Mouse (Mus musculus): ENCODE measurements around the gene Acp5.
"Not testable (repeated sequence)": the region's sequence is repeated elsewhere in the genome, so short reads cannot be mapped to it uniquely, and the experiment has no call there.

Acp5 gene

GRCm38 (mm10) chr9:22135644-22136390 lies at the start of gene Acp5:
Gene Acp5 (minus strand): TSS chr9:22135711.
- DNase-seq, result peak; percentile 45

GRCm38 (mm10) chr9:22172318-22172717 lies 36.8 kb upstream of the Acp5 start:
- DNase-seq, result no peak

- no peak for DNase-seq
Measured at GRCm38 (mm10) chr9:22169327-22169726, 33.8 kb upstream of the Acp5 start.

- no peak for DNase-seq
Measured at GRCm38 (mm10) chr9:22167751-22168150, 32.2 kb upstream of the Acp5 start.

- peak; percentile 29 for DNase-seq
Measured at GRCm38 (mm10) chr9:22166686-22167085, 31.2 kb upstream of the Acp5 start.

GRCm38 (mm10) chr9:22165964-22166363 lies 30.5 kb upstream of the Acp5 start:
- no peak for DNase-seq

- DNase-seq, result peak; percentile 75
Measured at GRCm38 (mm10) chr9:22164711-22165668, 29.5 kb upstream of the Acp5 start.

- no peak for DNase-seq
Measured at GRCm38 (mm10) chr9:22162912-22163311, 27.4 kb upstream of the Acp5 start.

GRCm38 (mm10) chr9:22162305-22162704 lies 26.8 kb upstream of the Acp5 start:
- DNase-seq, result no peak

GRCm38 (mm10) chr9:22161299-22161698 lies 25.8 kb upstream of the Acp5 start:
- DNase-seq, result no peak

GRCm38 (mm10) chr9:22157516-22158265 lies 22.2 kb upstream of the Acp5 start:
- DNase-seq, result peak; percentile 28

- peak; percentile 100 for DNase-seq
Measured at GRCm38 (mm10) chr9:22156497-22157245, 21.2 kb upstream of the Acp5 start, which contains the start of gene Pigyl. Gene Pigyl (plus strand): TSS chr9:22156846.

GRCm38 (mm10) chr9:22155614-22156013 lies 20.1 kb upstream of the Acp5 start:
- peak; percentile 85 for DNase-seq

GRCm38 (mm10) chr9:22153810-22154209 lies 18.3 kb upstream of the Acp5 start:
- DNase-seq, result no peak

GRCm38 (mm10) chr9:22150946-22151345 lies 15.4 kb upstream of the Acp5 start:
- no peak for DNase-seq

GRCm38 (mm10) chr9:22150249-22150693 lies 14.8 kb upstream of the Acp5 start:
- DNase-seq, result not testable (repeated sequence)

- peak; percentile 25 for DNase-seq
Measured at GRCm38 (mm10) chr9:22149426-22150248, 14.1 kb upstream of the Acp5 start.

- no peak for DNase-seq
Measured at GRCm38 (mm10) chr9:22144304-22144965, 8.9 kb upstream of the Acp5 start.

GRCm38 (mm10) chr9:22143108-22144037 lies 7.9 kb upstream of the Acp5 start:
- peak; percentile 97 for DNase-seq
